Mouse (Mus musculus): ENCODE measurements around the gene Sri.
A peak's percentile ranks its signal among the peaks of the same experiment; 100 is the strongest.
"Not testable (repeated sequence)": the region's sequence is repeated elsewhere in the genome, so short reads cannot be mapped to it uniquely, and the experiment has no call there.

The Sri gene

GRCm38 (mm10) chr5:8045855-8046254 is at the start of gene Sri:
Gene Sri, plus strand, starts transcription at chr5:8046078.
- no peak for DNase-seq (ENCODE audit: low spot score in 2 of 2)

GRCm38 (mm10) chr5:7996401-7997044 is 49.4 kb upstream of the Sri start:
- DNase-seq (ENCODE audit: low spot score in 2 of 2), result no peak

- no peak for DNase-seq (ENCODE audit: low spot score in 2 of 2)
Measured at GRCm38 (mm10) chr5:7997086-7997485, 48.8 kb upstream of the Sri start.

GRCm38 (mm10) chr5:8000466-8000865 is 45.4 kb upstream of the Sri start:
- no peak for DNase-seq (ENCODE audit: low spot score in 2 of 2)

GRCm38 (mm10) chr5:8002827-8003226 is 43.1 kb upstream of the Sri start:
- DNase-seq (ENCODE audit: low spot score in 2 of 2), result no peak

- no peak for DNase-seq (ENCODE audit: low spot score in 2 of 2)
Measured at GRCm38 (mm10) chr5:8013276-8013675, 32.6 kb upstream of the Sri start.

- DNase-seq (ENCODE audit: low spot score in 2 of 2), result not testable (repeated sequence)
Measured at GRCm38 (mm10) chr5:8034596-8034995, 11.3 kb upstream of the Sri start.

- DNase-seq (ENCODE audit: low spot score in 2 of 2), result no peak
Measured at GRCm38 (mm10) chr5:8053827-8054226, 7.9 kb downstream of the Sri start.

GRCm38 (mm10) chr5:8055721-8056129 is 9.8 kb downstream of the Sri start:
- DNase-seq (ENCODE audit: low spot score in 2 of 2), result peak; percentile 22 to 66

- peak; percentile 88 to 95 for DNase-seq (ENCODE audit: low spot score in 2 of 2)
Measured at GRCm38 (mm10) chr5:8056141-8057017, 10.5 kb downstream of the Sri start.

GRCm38 (mm10) chr5:8057018-8057323 is 11.1 kb downstream of the Sri start:
- no peak for DNase-seq (ENCODE audit: low spot score in 2 of 2)

- no peak for DNase-seq (ENCODE audit: low spot score in 2 of 2)
Measured at GRCm38 (mm10) chr5:8058056-8058455, 12.2 kb downstream of the Sri start.

- no peak for DNase-seq (ENCODE audit: low spot score in 2 of 2)
Measured at GRCm38 (mm10) chr5:8062469-8062868, 16.6 kb downstream of the Sri start.

GRCm38 (mm10) chr5:8063207-8063606 is 17.3 kb downstream of the Sri start:
- no peak for DNase-seq (ENCODE audit: low spot score in 2 of 2)

GRCm38 (mm10) chr5:8073406-8073805 is 27.5 kb downstream of the Sri start:
- DNase-seq (ENCODE audit: low spot score in 2 of 2), result no peak

- no peak for DNase-seq (ENCODE audit: low spot score in 2 of 2)
Measured at GRCm38 (mm10) chr5:8073901-8074561, 28.2 kb downstream of the Sri start.

- no peak for DNase-seq (ENCODE audit: low spot score in 2 of 2)
Measured at GRCm38 (mm10) chr5:8077481-8077880, 31.6 kb downstream of the Sri start.

GRCm38 (mm10) chr5:8082800-8083509 is 37.1 kb downstream of the Sri start:
- no peak for DNase-seq (ENCODE audit: low spot score in 2 of 2)

GRCm38 (mm10) chr5:8085661-8086060 is 39.8 kb downstream of the Sri start:
- DNase-seq (ENCODE audit: low spot score in 2 of 2), result no peak

GRCm38 (mm10) chr5:8088147-8088546 is 42.3 kb downstream of the Sri start:
- no peak for DNase-seq (ENCODE audit: low spot score in 2 of 2)

GRCm38 (mm10) chr5:8094921-8095320 is 49.0 kb downstream of the Sri start:
- no peak for DNase-seq (ENCODE audit: low spot score in 2 of 2)

GRCm38 (mm10) chr5:8095689-8096088 is 49.8 kb downstream of the Sri start:
- no peak for DNase-seq (ENCODE audit: low spot score in 2 of 2)

Measured in spleen, postnatal 4 days (tissue).